Mouse (Mus musculus) MEL (cell line): ENCODE data around the gene Olfr786. TPM values are rescaled to one million over a fixed set of nuclear protein-coding genes. Genes with fewer than 3 reads are reported as not detected.

Source experiments
- DNase-seq: peaks from one replicate; pipeline ENCODE4 v3.0.0; 2011; ENCODE audit warnings: low read depth, low spot score
- H3K27ac ChIP-seq: 2 replicates; pipeline ENCODE4 v1.5.1; 2012; ENCODE audit warnings: low read depth, mild to moderate bottlenecking, control low read depth, low read length, moderate library complexity; ENCODE audit not compliant: control insufficient read depth
- H3K27me3 ChIP-seq, 2 experiments: fragments of 150-350 bp in 1 of 2; sonication (generic) in 1 of 2; 2 replicates each; pipeline ENCODE4 v1.6.1; 2012; ENCODE audit warnings: low read length in 2 of 2, mild to moderate bottlenecking in 2 of 2, improper control_type of control experiment in 1 of 2, moderate library complexity in 1 of 2; ENCODE audit not compliant: insufficient read depth in 2 of 2, control insufficient read depth in 1 of 2
- H3K36me3 ChIP-seq, 2 experiments: 2 replicates each; pipeline ENCODE4 v1.6.1; 2012 to 2014; ENCODE audit warnings: low read length in 2 of 2, improper control_type of control experiment in 1 of 2, inconsistent platforms in 1 of 2, mild to moderate bottlenecking in 1 of 2; ENCODE audit not compliant: insufficient read depth in 2 of 2, control insufficient read depth in 1 of 2
- H3K4me1 ChIP-seq, 2 experiments: fragments of 150-350 bp in 1 of 2; sonication (generic) in 1 of 2; 2 replicates each; pipeline ENCODE4 v1.6.1; 2012; ENCODE audit warnings: low read length in 2 of 2, improper control_type of control experiment in 1 of 2, mild to moderate bottlenecking in 1 of 2; ENCODE audit not compliant: insufficient read depth in 2 of 2, control insufficient read depth in 1 of 2
- H3K4me3 ChIP-seq, 2 experiments: fragments of 150-350 bp in 1 of 2; sonication (generic) in 1 of 2; 2 replicates each; pipeline ENCODE4 v1.5.1; 2012; ENCODE audit warnings: low read depth in 2 of 2, low read length in 2 of 2, mild to moderate bottlenecking in 2 of 2, moderate library complexity in 2 of 2, control low read depth in 1 of 2, improper control_type of control experiment in 1 of 2; ENCODE audit not compliant: control insufficient read depth in 1 of 2, insufficient read depth in 1 of 2
- H3K79me2 ChIP-seq: 2 replicates; pipeline ENCODE4 v1.6.1; 2012; ENCODE audit warnings: mild to moderate bottlenecking, low read length, moderate library complexity; ENCODE audit not compliant: control insufficient read depth, poor library complexity, insufficient read depth
- H3K9ac ChIP-seq: 2 replicates; pipeline ENCODE4 v1.6.1; 2012; ENCODE audit warnings: low read depth, mild to moderate bottlenecking, control low read depth, low read length, moderate library complexity; ENCODE audit not compliant: control insufficient read depth, poor library complexity, severe bottlenecking
- H3K9me3 ChIP-seq: fragments of 150-350 bp; sonication (generic); replicated peaks from 2 replicates; pipeline ENCODE4 v1.6.1; 2012; ENCODE audit warnings: mild to moderate bottlenecking, low read length, improper control_type of control experiment, moderate library complexity; ENCODE audit not compliant: insufficient read depth
- E2F4 ChIP-seq: IDR thresholded peaks from 2 replicates; pipeline ENCODE4 v1.6.1; 2011; ENCODE audit warnings: low read depth, low read length, improper control_type of control experiment, borderline replicate concordance
- EP300 ChIP-seq, 2 experiments: IDR thresholded peaks; 2 replicates each; pipeline ENCODE4 v1.6.1; 2011; ENCODE audit warnings: improper control_type of control experiment in 2 of 2, low read length in 2 of 2, low read depth in 1 of 2, mild to moderate bottlenecking in 1 of 2
- GABPA ChIP-seq: IDR thresholded peaks from 2 replicates; pipeline ENCODE4 v1.6.1; 2012; ENCODE audit warnings: low read depth, mild to moderate bottlenecking, inconsistent platforms, low read length, improper control_type of control experiment, moderate library complexity
- JUND ChIP-seq: IDR thresholded peaks from 2 replicates; pipeline ENCODE4 v1.6.1; 2011; ENCODE audit warnings: low read depth, mild to moderate bottlenecking, improper control_type of control experiment, low read length
- MAFK ChIP-seq: IDR thresholded peaks from 2 replicates; pipeline ENCODE4 v1.6.1; 2011; ENCODE audit warnings: low read depth, mild to moderate bottlenecking, low read length, improper control_type of control experiment, borderline replicate concordance
- MAX ChIP-seq: IDR thresholded peaks from 2 replicates; pipeline ENCODE4 v1.6.1; 2011; ENCODE audit warnings: low read length, improper control_type of control experiment
- MAZ ChIP-seq: IDR thresholded peaks from 2 replicates; pipeline ENCODE4 v1.6.1; 2012; ENCODE audit warnings: low read depth, mild to moderate bottlenecking, inconsistent platforms, low read length, improper control_type of control experiment
- MEF2A ChIP-seq: IDR thresholded peaks from 2 replicates; pipeline ENCODE4 v1.6.1; 2014; ENCODE audit warnings: low read depth, mild to moderate bottlenecking, inconsistent platforms, low read length, improper control_type of control experiment; ENCODE audit not compliant: poor library complexity, insufficient replicate concordance, severe bottlenecking; ENCODE audit errors: extremely low read depth
- MXI1 ChIP-seq: IDR thresholded peaks from 2 replicates; pipeline ENCODE4 v1.6.1; 2011; ENCODE audit warnings: mild to moderate bottlenecking, low read depth, low read length, improper control_type of control experiment
- NELFE ChIP-seq: IDR thresholded peaks from 2 replicates; pipeline ENCODE4 v1.6.1; 2011; ENCODE audit warnings: low read depth, low read length, improper control_type of control experiment
- NRF1 ChIP-seq: IDR thresholded peaks from 2 replicates; pipeline ENCODE4 v1.6.1; 2014; ENCODE audit warnings: low read depth, mild to moderate bottlenecking, inconsistent platforms, low read length, improper control_type of control experiment, moderate library complexity; ENCODE audit not compliant: poor library complexity, insufficient read depth, severe bottlenecking
- POLR2AphosphoS2 ChIP-seq: IDR thresholded peaks from 2 replicates; pipeline ENCODE4 v1.6.1; 2011; ENCODE audit warnings: low read length, improper control_type of control experiment
- POLR2AphosphoS5 ChIP-seq: IDR thresholded peaks from 2 replicates; pipeline ENCODE4 v1.6.1; 2012; ENCODE audit warnings: low read depth, borderline replicate concordance, mild to moderate bottlenecking, inconsistent platforms, low read length, moderate library complexity, mixed read lengths
- RCOR1 ChIP-seq: IDR thresholded peaks from 2 replicates; pipeline ENCODE4 v1.6.1; 2012; ENCODE audit warnings: low read depth, mild to moderate bottlenecking, inconsistent platforms, low read length, improper control_type of control experiment
- SIN3A ChIP-seq: IDR thresholded peaks from 2 replicates; pipeline ENCODE4 v1.6.1; 2012; ENCODE audit warnings: low read length, improper control_type of control experiment, inconsistent platforms
- UBTF ChIP-seq: IDR thresholded peaks from 2 replicates; pipeline ENCODE4 v1.6.1; 2012; ENCODE audit warnings: low read depth, mild to moderate bottlenecking, inconsistent platforms, low read length, improper control_type of control experiment, moderate library complexity, borderline replicate concordance; ENCODE audit not compliant: insufficient read depth
- USF1 ChIP-seq: IDR thresholded peaks from 2 replicates; pipeline ENCODE4 v1.6.1; 2014; ENCODE audit warnings: low read depth, mild to moderate bottlenecking, inconsistent platforms, low read length, improper control_type of control experiment, moderate library complexity
- ZKSCAN1 ChIP-seq: IDR thresholded peaks from 2 replicates; pipeline ENCODE4 v1.6.1; 2012; ENCODE audit warnings: low read depth, mild to moderate bottlenecking, inconsistent platforms, low read length, improper control_type of control experiment, moderate library complexity
- ZNF384 ChIP-seq: IDR thresholded peaks from 2 replicates; pipeline ENCODE4 v1.6.1; 2012; ENCODE audit warnings: low read depth, mild to moderate bottlenecking, inconsistent platforms, low read length, improper control_type of control experiment
- polyA plus RNA-seq, 2 experiments: library from polyadenylated mRNA; stranded (reverse) in 1 of 2; unstranded in 1 of 2; fragments of >175 nt in 1 of 2; fragments of >200 nt in 1 of 2; gene quantifications; 2 replicates each; pipeline versions ENCODE4 v1.2.1 to v1.2.4; 2012; ENCODE audit warnings: low replicate concordance in 2 of 2, low read depth in 1 of 2; ENCODE audit not compliant: insufficient read length in 2 of 2, insufficient read depth in 1 of 2, missing spikeins in 1 of 2
- total RNA-seq: library from RNA; depleted of rRNA; stranded (reverse); fragments of 300-350 nt; gene quantifications from 2 replicates; pipeline ENCODE4 v1.2.3, GENCODE M21; 2012

Gene Olfr786
- total and polyA plus RNA-seq, 3 experiments, result not detected

- H3K27me3 ChIP-seq, result no peaks in the 10 kb centered on the region
- no peak within 1 kb of the TSS for H3K4me3 ChIP-seq
- no peak within 1 kb of the TSS for H3K9ac ChIP-seq
- H3K36me3 ChIP-seq, result no peaks in the 10 kb centered on the region
- no peaks in the 10 kb centered on the region for H3K9me3 ChIP-seq
- TF ChIP-seq E2F4, result no peak
- no peak for TF ChIP-seq MXI1
- no peak for TF ChIP-seq SIN3A
- no peak for DNase-seq
- no peaks in the 10 kb centered on the region for H3K79me2 ChIP-seq
- H3K27ac ChIP-seq, result no peak within 1 kb of the TSS
- H3K4me1 ChIP-seq, result no peaks in the 10 kb centered on the region
Measured at GRCm38 (mm10) chr10:129470698-129471097, 43.6 kb downstream of the Olfr786 start, which contains the start of gene Olfr788. Gene Olfr788, plus strand, starts transcription at chr10:129470998.

- no peak overlapping the region for H3K9ac ChIP-seq
- H3K27me3 ChIP-seq, result no peaks in the 10 kb centered on the region
- no peak for TF ChIP-seq EP300 (IDR thresholded peaks at IDR 0.05; ENCODE audit: low read depth in 1 of 2, low read length in 2 of 2)
- TF ChIP-seq ZKSCAN1, result no peak
- no peak for TF ChIP-seq UBTF
- no peak for TF ChIP-seq USF1
- no peak for TF ChIP-seq MAFK
- TF ChIP-seq NRF1, result no peak
- TF ChIP-seq RCOR1, result no peak
- TF ChIP-seq E2F4, result no peak
- TF ChIP-seq MAZ, result no peak
- no peak for TF ChIP-seq MAX
- TF ChIP-seq ZNF384, result no peak
- TF ChIP-seq POLR2AphosphoS5, result no peak
- TF ChIP-seq GABPA, result no peak
- no peak for TF ChIP-seq MEF2A
- no peak for TF ChIP-seq NELFE
- TF ChIP-seq POLR2AphosphoS2, result no peak
- no peak for TF ChIP-seq JUND
Measured at GRCm38 (mm10) chr10:129473256-129473655, 46.1 kb downstream of the Olfr786 start.

More at GRCm38 (mm10) chr10:129473256-129473655, 46.1 kb downstream of the Olfr786 start:
- no peaks in the 10 kb centered on the region for H3K4me1 ChIP-seq
- H3K27ac ChIP-seq, result no peak overlapping the region
- DNase-seq, result no peak
- no peaks in the 10 kb centered on the region for H3K79me2 ChIP-seq
- no peaks in the 10 kb centered on the region for H3K9me3 ChIP-seq
- H3K4me3 ChIP-seq, result no peak overlapping the region
- H3K36me3 ChIP-seq, result no peaks in the 10 kb centered on the region
